Mouse (Mus musculus): ENCODE data around the gene Chst10. TPM values are rescaled to one million over a fixed set of nuclear protein-coding genes. Genes with fewer than 3 reads are reported as not detected.

The Chst10 gene
- polyA plus RNA-seq, 1 experiment from 2014 or later, result 1.3 TPM

GRCm38 (mm10) chr1:38881366-38881765 lies 16.6 kb downstream of the Chst10 start:
- TF ChIP-seq EP300 (optimal IDR thresholded peaks at IDR 0.05), result no peak
- TF ChIP-seq CTCF (IDR thresholded peaks at IDR 0.05; ENCODE audit: low read depth), result no peak
- Histone ChIP-seq H3K9me3 (ENCODE audit: control insufficient read depth, low read length) (no peaks in the 10 kb centered on the region), H3K4me2 (replicated peaks; ENCODE audit: low read depth) (no peak overlapping the region), H3K36me3 (ENCODE audit: control insufficient read depth, insufficient read depth, low read length) (no peaks in the 10 kb centered on the region), H3K4me3 (ENCODE audit: low read depth, low read length) (no peak overlapping the region), H3K27ac (replicated peaks) (no peak overlapping the region), H3K4me1 (replicated peaks; ENCODE audit: control insufficient read depth, insufficient read depth) (no peaks in the 10 kb centered on the region), H3K9ac (ENCODE audit: low read length) (no peak overlapping the region), H3K27me3 (ENCODE audit: control insufficient read depth, insufficient read depth, low read length) (no peaks in the 10 kb centered on the region)
- no peak for ATAC-seq (ENCODE audit: low FRiP score, low TSS enrichment)
- no peak for DNase-seq (ENCODE audit: low spot score)
- 51% methylated on average over 4 of the region's 4 CpGs for WGBS

- no peaks in the 10 kb centered on the region for H3K36me3 ChIP-seq (ENCODE audit: control insufficient read depth, insufficient read depth, low read length)
- no peak overlapping the region for H3K4me2 ChIP-seq (replicated peaks; ENCODE audit: low read depth)
- no peak overlapping the region for H3K27ac ChIP-seq (replicated peaks)
- no peak overlapping the region for H3K9ac ChIP-seq (ENCODE audit: low read length)
- no peak for DNase-seq (ENCODE audit: low spot score)
- WGBS, result 58% methylated on average over 5 of the region's 5 CpGs
- no peaks in the 10 kb centered on the region for H3K9me3 ChIP-seq (ENCODE audit: control insufficient read depth, low read length)
- TF ChIP-seq EP300 (optimal IDR thresholded peaks at IDR 0.05), result no peak
- TF ChIP-seq CTCF (IDR thresholded peaks at IDR 0.05; ENCODE audit: low read depth), result no peak
- H3K4me3 ChIP-seq (ENCODE audit: low read depth, low read length), result no peak overlapping the region
- H3K4me1 ChIP-seq (replicated peaks; ENCODE audit: control insufficient read depth, insufficient read depth), result no peaks in the 10 kb centered on the region
- no peak for ATAC-seq (ENCODE audit: low FRiP score, low TSS enrichment)
- H3K27me3 ChIP-seq (ENCODE audit: control insufficient read depth, insufficient read depth, low read length), result no peaks in the 10 kb centered on the region
Measured at GRCm38 (mm10) chr1:38876671-38877382, 21.1 kb downstream of the Chst10 start.

DNA sequence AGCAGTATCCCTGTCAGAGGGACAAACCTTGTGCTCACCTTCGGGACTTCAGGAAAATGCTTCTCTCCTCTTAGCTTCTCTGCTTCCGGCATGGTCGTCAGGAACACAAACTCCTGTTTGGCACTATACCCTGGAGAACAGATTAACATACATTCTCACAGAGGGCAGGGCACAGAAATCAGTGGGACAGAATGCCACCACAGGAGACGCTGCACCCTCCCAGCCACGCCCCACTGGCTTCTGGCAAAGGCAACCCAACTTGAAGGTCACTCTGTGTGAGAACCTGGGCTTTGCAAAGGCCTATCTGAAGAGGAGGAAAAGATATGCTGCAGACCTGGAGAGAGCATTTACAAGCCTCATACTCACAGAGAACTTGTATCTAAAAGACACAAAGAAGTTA lies 24.1 kb downstream of the Chst10 start:
- Histone ChIP-seq H3K27me3 (ENCODE audit: control insufficient read depth, insufficient read depth, low read length) (no peaks in the 10 kb centered on the region), H3K9ac (ENCODE audit: low read length) (no peak overlapping the region), H3K27ac (replicated peaks) (no peak overlapping the region), H3K36me3 (ENCODE audit: control insufficient read depth, insufficient read depth, low read length) (no peaks in the 10 kb centered on the region), H3K9me3 (ENCODE audit: control insufficient read depth, low read length) (no peaks in the 10 kb centered on the region), H3K4me1 (replicated peaks; ENCODE audit: control insufficient read depth, insufficient read depth) (no peaks in the 10 kb centered on the region), H3K4me2 (replicated peaks; ENCODE audit: low read depth) (no peak overlapping the region), H3K4me3 (ENCODE audit: low read depth, low read length) (no peak overlapping the region)
- TF ChIP-seq CTCF (IDR thresholded peaks at IDR 0.05; ENCODE audit: low read depth), result no peak
- TF ChIP-seq EP300 (optimal IDR thresholded peaks at IDR 0.05), result no peak
- DNase-seq (ENCODE audit: low spot score) (no peak), ATAC-seq (ENCODE audit: low FRiP score, low TSS enrichment) (no peak)
- 68% methylated on average over 5 of the region's 5 CpGs for WGBS

- DNase-seq (ENCODE audit: low spot score) (no peak), ATAC-seq (ENCODE audit: low FRiP score, low TSS enrichment) (no peak)
- no peak overlapping the region for H3K9ac ChIP-seq (ENCODE audit: low read length)
- WGBS, result 87% methylated on average over 6 of the region's 6 CpGs
- H3K27ac ChIP-seq (replicated peaks), result no peak overlapping the region
- H3K4me3 ChIP-seq (ENCODE audit: low read depth, low read length), result no peak overlapping the region
- H3K36me3 ChIP-seq (ENCODE audit: control insufficient read depth, insufficient read depth, low read length), result no peaks in the 10 kb centered on the region
- TF ChIP-seq CTCF (IDR thresholded peaks at IDR 0.05; ENCODE audit: low read depth) (no peak), EP300 (optimal IDR thresholded peaks at IDR 0.05) (no peak)
- no peaks in the 10 kb centered on the region for H3K9me3 ChIP-seq (ENCODE audit: control insufficient read depth, low read length)
- H3K4me1 ChIP-seq (replicated peaks; ENCODE audit: control insufficient read depth, insufficient read depth), result no peaks in the 10 kb centered on the region
- no peaks in the 10 kb centered on the region for H3K27me3 ChIP-seq (ENCODE audit: control insufficient read depth, insufficient read depth, low read length)
- H3K4me2 ChIP-seq (replicated peaks; ENCODE audit: low read depth), result no peak overlapping the region
Measured at GRCm38 (mm10) chr1:38871834-38872233, 26.1 kb downstream of the Chst10 start.

GRCm38 (mm10) chr1:38869398-38870195 lies 28.4 kb downstream of the Chst10 start:
- ATAC-seq (ENCODE audit: low FRiP score, low TSS enrichment) (no peak), DNase-seq (ENCODE audit: low spot score) (no peak)
- no peaks in the 10 kb centered on the region for H3K4me1 ChIP-seq (replicated peaks; ENCODE audit: control insufficient read depth, insufficient read depth)
- no peak overlapping the region for H3K4me3 ChIP-seq (ENCODE audit: low read depth, low read length)
- TF ChIP-seq CTCF (IDR thresholded peaks at IDR 0.05; ENCODE audit: low read depth) (no peak), EP300 (optimal IDR thresholded peaks at IDR 0.05) (no peak)
- no peaks in the 10 kb centered on the region for H3K36me3 ChIP-seq (ENCODE audit: control insufficient read depth, insufficient read depth, low read length)
- no peak overlapping the region for H3K27ac ChIP-seq (replicated peaks)
- no peaks in the 10 kb centered on the region for H3K9me3 ChIP-seq (ENCODE audit: control insufficient read depth, low read length)
- no peaks in the 10 kb centered on the region for H3K27me3 ChIP-seq (ENCODE audit: control insufficient read depth, insufficient read depth, low read length)
- no peak overlapping the region for H3K4me2 ChIP-seq (replicated peaks; ENCODE audit: low read depth)
- no peak overlapping the region for H3K9ac ChIP-seq (ENCODE audit: low read length)
- WGBS, result 49% methylated on average over 12 of the region's 13 CpGs

DNA sequence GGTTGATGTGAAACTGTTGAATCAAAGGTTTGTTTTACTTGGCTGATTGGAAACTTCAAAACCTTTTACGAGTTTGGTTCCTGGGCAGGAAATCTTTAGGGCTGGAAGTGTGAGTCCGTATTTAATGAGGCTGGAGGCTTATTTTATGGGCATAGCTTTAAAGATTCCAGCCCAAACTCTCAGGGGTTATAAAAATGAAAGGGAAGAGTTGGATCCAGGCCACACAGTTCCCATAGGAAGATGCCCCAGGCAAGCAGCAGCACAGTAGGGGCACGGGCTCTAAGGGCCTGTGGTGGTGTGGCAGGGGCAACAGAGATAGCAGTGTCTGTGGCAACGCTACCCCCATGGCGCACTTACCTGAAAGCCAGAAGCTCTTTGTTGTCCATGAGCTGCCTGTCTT lies 31.7 kb downstream of the Chst10 start:
- no peak overlapping the region for H3K4me2 ChIP-seq (replicated peaks; ENCODE audit: low read depth)
- no peak overlapping the region for H3K4me3 ChIP-seq (ENCODE audit: low read depth, low read length)
- H3K27me3 ChIP-seq (ENCODE audit: control insufficient read depth, insufficient read depth, low read length), result no peaks in the 10 kb centered on the region
- H3K9ac ChIP-seq (ENCODE audit: low read length), result no peak overlapping the region
- H3K27ac ChIP-seq (replicated peaks), result no peak overlapping the region
- 83% methylated on average over 5 of the region's 5 CpGs for WGBS
- TF ChIP-seq EP300 (optimal IDR thresholded peaks at IDR 0.05), result no peak
- no peak for TF ChIP-seq CTCF (IDR thresholded peaks at IDR 0.05; ENCODE audit: low read depth)
- no peak for DNase-seq (ENCODE audit: low spot score)
- no peaks in the 10 kb centered on the region for H3K9me3 ChIP-seq (ENCODE audit: control insufficient read depth, low read length)
- H3K4me1 ChIP-seq (replicated peaks; ENCODE audit: control insufficient read depth, insufficient read depth), result no peaks in the 10 kb centered on the region
- no peak for ATAC-seq (ENCODE audit: low FRiP score, low TSS enrichment)
- no peaks in the 10 kb centered on the region for H3K36me3 ChIP-seq (ENCODE audit: control insufficient read depth, insufficient read depth, low read length)
